Mouse (Mus musculus): ENCODE data around the gene Zfp804b. TPM values are rescaled to one million over a fixed set of nuclear protein-coding genes. Genes with fewer than 3 reads are reported as not detected.

Gene Zfp804b
- total and polyA plus RNA-seq, 3 experiments, result 0.22 TPM; not detected in 2

DNA sequence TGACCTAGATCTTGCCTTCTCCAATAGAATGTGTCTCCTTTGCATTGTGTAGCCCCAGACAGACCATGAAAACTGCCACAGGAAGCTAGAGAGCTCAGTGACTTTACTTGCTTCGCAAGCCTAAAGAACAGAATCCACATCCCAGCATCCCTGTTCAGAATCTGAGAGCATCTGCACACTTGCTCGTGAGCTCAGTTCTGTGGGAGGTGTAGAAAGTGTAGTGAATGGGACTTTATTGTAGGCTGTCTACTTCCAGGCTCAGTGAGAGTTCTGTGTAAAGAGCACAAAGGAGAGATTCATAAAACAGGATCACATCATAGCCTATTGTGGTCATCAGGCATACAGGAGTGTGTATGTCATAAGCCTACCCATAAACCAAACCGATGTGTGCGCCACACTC lies 360.6 kb downstream of the Zfp804b start:
- Histone ChIP-seq H3K4me1 (ENCODE audit: insufficient read depth, low read depth, low read length) (no peaks in the 10 kb centered on the region), H3K9me3 (replicated peaks) (no peaks in the 10 kb centered on the region), H3K27me3 (ENCODE audit: insufficient read depth, low read length) (no peaks in the 10 kb centered on the region), H3K4me3 (ENCODE audit: low read depth, low read length) (no peak overlapping the region), H3K36me3 (replicated peaks) (no peaks in the 10 kb centered on the region)
- no peak for DNase-seq (ENCODE audit: low spot score)
- no peak for TF ChIP-seq GATA1 (IDR thresholded peaks at IDR 0.05; ENCODE audit: borderline replicate concordance, low read length)
- TF ChIP-seq TAL1 (conservative IDR thresholded peaks at IDR 0.05; ENCODE audit: low read depth, low read length), result no peak
- no peak for TF ChIP-seq POLR2AphosphoS5 (IDR thresholded peaks at IDR 0.05; ENCODE audit: insufficient replicate concordance, low read depth, low read length)
- TF ChIP-seq GATA2 (IDR thresholded peaks at IDR 0.05; ENCODE audit: borderline replicate concordance, low read depth, low read length), result no peak
- no peak for TF ChIP-seq CTCF (IDR thresholded peaks at IDR 0.05; ENCODE audit: low read depth, low read length)
- ATAC-seq (ENCODE audit: extremely low read depth, insufficient number of reproducible peaks, low FRiP score, poor library complexity, severe bottlenecking), result no peak

DNA sequence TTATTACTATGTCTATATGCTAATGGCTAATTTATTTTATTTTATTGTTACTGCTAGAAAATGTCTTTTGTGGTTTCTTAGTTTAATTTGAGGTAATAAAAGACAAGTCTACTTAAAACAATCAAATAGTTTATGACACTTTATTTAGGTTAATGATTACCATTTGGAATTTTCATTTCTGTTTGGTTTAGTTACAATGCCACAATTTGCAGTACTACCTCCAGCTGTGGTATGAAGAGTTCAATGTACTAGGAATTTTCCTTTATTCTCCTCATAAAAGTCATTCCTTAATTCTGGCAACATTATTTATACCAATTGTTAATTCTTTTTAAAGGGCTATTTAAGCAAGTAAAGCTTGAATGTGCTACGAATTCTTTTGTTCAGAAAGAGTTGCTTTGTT lies 409.7 kb downstream of the Zfp804b start:
- no peak overlapping the region for H3K4me3 ChIP-seq (ENCODE audit: low read depth, low read length)
- TF ChIP-seq GATA1 (IDR thresholded peaks at IDR 0.05; ENCODE audit: borderline replicate concordance, low read length) (no peak), GATA2 (IDR thresholded peaks at IDR 0.05; ENCODE audit: borderline replicate concordance, low read depth, low read length) (no peak), TAL1 (conservative IDR thresholded peaks at IDR 0.05; ENCODE audit: low read depth, low read length) (no peak), POLR2AphosphoS5 (IDR thresholded peaks at IDR 0.05; ENCODE audit: insufficient replicate concordance, low read depth, low read length) (no peak), CTCF (IDR thresholded peaks at IDR 0.05; ENCODE audit: low read depth, low read length) (no peak)
- no peaks in the 10 kb centered on the region for H3K4me1 ChIP-seq (ENCODE audit: insufficient read depth, low read depth, low read length)
- H3K9me3 ChIP-seq (replicated peaks), result no peaks in the 10 kb centered on the region
- DNase-seq (ENCODE audit: low spot score) (no peak), ATAC-seq (ENCODE audit: extremely low read depth, insufficient number of reproducible peaks, low FRiP score, poor library complexity, severe bottlenecking) (no peak)
- no peaks in the 10 kb centered on the region for H3K27me3 ChIP-seq (ENCODE audit: insufficient read depth, low read length)
- H3K36me3 ChIP-seq (replicated peaks), result no peaks in the 10 kb centered on the region

GRCm38 (mm10) chr5:6911290-6911689 lies 433.3 kb downstream of the Zfp804b start:
- TF ChIP-seq TAL1 (conservative IDR thresholded peaks at IDR 0.05; ENCODE audit: low read depth, low read length), result no peak
- TF ChIP-seq GATA1 (IDR thresholded peaks at IDR 0.05; ENCODE audit: borderline replicate concordance, low read length), result no peak
- no peak for TF ChIP-seq POLR2AphosphoS5 (IDR thresholded peaks at IDR 0.05; ENCODE audit: insufficient replicate concordance, low read depth, low read length)
- TF ChIP-seq GATA2 (IDR thresholded peaks at IDR 0.05; ENCODE audit: borderline replicate concordance, low read depth, low read length), result no peak
- no peak for TF ChIP-seq CTCF (IDR thresholded peaks at IDR 0.05; ENCODE audit: low read depth, low read length)
- Histone ChIP-seq H3K9me3 (replicated peaks) (no peaks in the 10 kb centered on the region), H3K27me3 (ENCODE audit: insufficient read depth, low read length) (no peaks in the 10 kb centered on the region), H3K4me1 (ENCODE audit: insufficient read depth, low read depth, low read length) (no peaks in the 10 kb centered on the region), H3K4me3 (ENCODE audit: low read depth, low read length) (no peak overlapping the region), H3K36me3 (replicated peaks) (no peaks in the 10 kb centered on the region)
- DNase-seq (ENCODE audit: low spot score) (no peak), ATAC-seq (ENCODE audit: extremely low read depth, insufficient number of reproducible peaks, low FRiP score, poor library complexity, severe bottlenecking) (no peak)

DNA sequence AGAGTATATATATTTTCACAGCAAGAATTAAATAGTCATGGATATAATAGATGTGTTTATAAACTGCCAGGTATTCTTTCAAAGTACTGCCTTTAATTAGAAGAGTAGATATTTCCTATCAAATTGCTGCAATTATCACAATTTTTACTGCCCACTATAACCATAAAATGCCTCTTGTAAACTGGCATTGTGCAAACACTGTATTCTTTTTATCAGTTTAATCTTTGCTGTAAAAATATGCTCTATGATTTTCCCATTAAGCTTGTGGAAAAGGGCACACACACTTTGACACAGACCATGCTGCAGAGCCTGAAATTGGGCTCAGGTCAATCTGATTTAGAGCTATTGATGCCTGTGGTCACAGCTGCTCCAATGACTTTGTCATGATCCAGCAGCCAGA lies 463.2 kb downstream of the Zfp804b start:
- H3K9me3 ChIP-seq (replicated peaks), result no peaks in the 10 kb centered on the region
- H3K27me3 ChIP-seq (ENCODE audit: insufficient read depth, low read length), result no peaks in the 10 kb centered on the region
- ATAC-seq (ENCODE audit: extremely low read depth, insufficient number of reproducible peaks, low FRiP score, poor library complexity, severe bottlenecking), result no peak
- H3K4me1 ChIP-seq (ENCODE audit: insufficient read depth, low read depth, low read length), result no peaks in the 10 kb centered on the region
- TF ChIP-seq POLR2AphosphoS5 (IDR thresholded peaks at IDR 0.05; ENCODE audit: insufficient replicate concordance, low read depth, low read length) (no peak), GATA1 (IDR thresholded peaks at IDR 0.05; ENCODE audit: borderline replicate concordance, low read length) (no peak), GATA2 (IDR thresholded peaks at IDR 0.05; ENCODE audit: borderline replicate concordance, low read depth, low read length) (no peak), TAL1 (conservative IDR thresholded peaks at IDR 0.05; ENCODE audit: low read depth, low read length) (no peak), CTCF (IDR thresholded peaks at IDR 0.05; ENCODE audit: low read depth, low read length) (no peak)
- no peak overlapping the region for H3K4me3 ChIP-seq (ENCODE audit: low read depth, low read length)
- no peak for DNase-seq (ENCODE audit: low spot score)
- no peaks in the 10 kb centered on the region for H3K36me3 ChIP-seq (replicated peaks)

DNA sequence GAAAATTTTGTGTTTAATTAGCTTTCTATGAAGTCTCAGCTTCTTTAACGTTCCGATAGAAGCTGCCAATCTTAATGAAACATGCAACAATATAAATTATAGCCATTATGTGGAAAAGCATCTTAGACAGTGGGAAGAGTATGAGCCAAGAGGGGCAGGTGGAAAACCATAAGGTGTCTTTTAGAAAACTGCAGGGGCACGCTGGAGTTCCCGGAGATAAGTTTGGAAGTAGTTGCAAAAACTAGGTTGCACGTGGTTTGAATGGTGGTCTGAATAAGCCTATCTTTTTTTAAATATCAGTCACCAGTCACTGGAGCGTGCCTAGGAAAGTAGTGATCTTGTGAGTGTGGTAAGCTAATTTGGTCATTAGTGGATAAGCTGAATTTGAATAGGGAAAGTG lies 473.0 kb downstream of the Zfp804b start:
- ATAC-seq (ENCODE audit: extremely low read depth, insufficient number of reproducible peaks, low FRiP score, poor library complexity, severe bottlenecking) (no peak), DNase-seq (ENCODE audit: low spot score) (no peak)
- Histone ChIP-seq H3K9me3 (replicated peaks) (no peaks in the 10 kb centered on the region), H3K36me3 (replicated peaks) (no peaks in the 10 kb centered on the region), H3K4me1 (ENCODE audit: insufficient read depth, low read depth, low read length) (no peaks in the 10 kb centered on the region), H3K27me3 (ENCODE audit: insufficient read depth, low read length) (no peaks in the 10 kb centered on the region), H3K4me3 (ENCODE audit: low read depth, low read length) (no peak overlapping the region)
- TF ChIP-seq CTCF (IDR thresholded peaks at IDR 0.05; ENCODE audit: low read depth, low read length) (no peak), POLR2AphosphoS5 (IDR thresholded peaks at IDR 0.05; ENCODE audit: insufficient replicate concordance, low read depth, low read length) (no peak), GATA2 (IDR thresholded peaks at IDR 0.05; ENCODE audit: borderline replicate concordance, low read depth, low read length) (no peak), TAL1 (conservative IDR thresholded peaks at IDR 0.05; ENCODE audit: low read depth, low read length) (no peak), GATA1 (IDR thresholded peaks at IDR 0.05; ENCODE audit: borderline replicate concordance, low read length) (no peak)

DNA sequence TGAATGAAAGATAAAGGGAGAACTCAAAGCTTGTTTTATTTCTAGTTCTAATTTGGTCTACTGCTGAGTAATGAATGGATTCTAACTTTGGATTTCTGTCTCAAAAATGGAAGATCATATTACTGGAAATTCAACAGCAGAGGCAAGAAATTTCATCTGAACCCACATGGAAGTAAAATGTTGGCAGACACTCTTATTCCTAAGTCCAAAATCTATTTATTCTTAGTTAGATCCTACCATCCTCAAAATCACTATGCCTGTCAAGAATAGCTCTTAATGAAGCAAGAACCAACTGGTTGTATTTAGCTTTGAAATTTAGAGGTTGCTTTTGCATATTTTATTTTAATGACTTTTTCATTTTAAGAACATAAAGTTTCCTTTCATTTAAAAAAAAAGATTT lies 473.6 kb downstream of the Zfp804b start:
- Histone ChIP-seq H3K36me3 (replicated peaks) (no peaks in the 10 kb centered on the region), H3K27me3 (ENCODE audit: insufficient read depth, low read length) (no peaks in the 10 kb centered on the region), H3K4me1 (ENCODE audit: insufficient read depth, low read depth, low read length) (no peaks in the 10 kb centered on the region), H3K9me3 (replicated peaks) (no peaks in the 10 kb centered on the region), H3K4me3 (ENCODE audit: low read depth, low read length) (no peak overlapping the region)
- no peak for TF ChIP-seq CTCF (IDR thresholded peaks at IDR 0.05; ENCODE audit: low read depth, low read length)
- TF ChIP-seq GATA1 (IDR thresholded peaks at IDR 0.05; ENCODE audit: borderline replicate concordance, low read length), result no peak
- TF ChIP-seq POLR2AphosphoS5 (IDR thresholded peaks at IDR 0.05; ENCODE audit: insufficient replicate concordance, low read depth, low read length), result no peak
- no peak for TF ChIP-seq TAL1 (conservative IDR thresholded peaks at IDR 0.05; ENCODE audit: low read depth, low read length)
- TF ChIP-seq GATA2 (IDR thresholded peaks at IDR 0.05; ENCODE audit: borderline replicate concordance, low read depth, low read length), result no peak
- no peak for DNase-seq (ENCODE audit: low spot score)
- ATAC-seq (ENCODE audit: extremely low read depth, insufficient number of reproducible peaks, low FRiP score, poor library complexity, severe bottlenecking), result no peak

All from G1E (cell line).